Mouse (Mus musculus) hindbrain, embryonic 15.5 days (tissue): ENCODE measurements around the gene Cyp2d22. TPM values are rescaled to one million over a fixed set of nuclear protein-coding genes. Genes with fewer than 3 reads are reported as not detected.
"Not testable (repeated sequence)": the region's sequence is repeated elsewhere in the genome, so short reads cannot be mapped to it uniquely, and the experiment has no call there.

ENCODE experiments used
- ATAC-seq: fragments of 200-750 bp; cut with Nextera tagmentation; 2 replicates; pipeline ENCODE4 v1.8.0; 2017; ENCODE audit warnings: low read depth, moderate number of reproducible peaks, moderate TSS enrichment; ENCODE audit not compliant: low FRiP score
- H3K27ac ChIP-seq: fragments of 300-500 bp; sonication (generic); replicated peaks from 2 replicates; pipeline ENCODE4 v1.5.1; 2015; ENCODE audit warnings: mild to moderate bottlenecking, inconsistent platforms
- H3K27me3 ChIP-seq: fragments of 300-500 bp; sonication (generic); 2 replicates; pipeline ENCODE4 v1.6.1; 2015; ENCODE audit warnings: control low read depth, inconsistent platforms
- H3K36me3 ChIP-seq: fragments of 300-500 bp; sonication (generic); 2 replicates; pipeline ENCODE4 v1.6.1; 2015; ENCODE audit warnings: control low read depth, inconsistent platforms
- H3K4me1 ChIP-seq: fragments of 300-500 bp; sonication (generic); replicated peaks from 2 replicates; pipeline ENCODE4 v1.6.1; 2015; ENCODE audit warnings: control low read depth, inconsistent platforms
- H3K4me2 ChIP-seq: fragments of 300-500 bp; sonication (generic); 2 replicates; pipeline ENCODE4 v1.6.1; 2015; ENCODE audit warnings: moderate library complexity, mild to moderate bottlenecking, inconsistent platforms
- H3K4me3 ChIP-seq: fragments of 300-500 bp; sonication (generic); 2 replicates; pipeline ENCODE4 v1.5.1; 2015; ENCODE audit warnings: mild to moderate bottlenecking, inconsistent platforms
- H3K9ac ChIP-seq: fragments of 300-500 bp; sonication (generic); 2 replicates; pipeline ENCODE4 v1.6.1; 2015; ENCODE audit warnings: inconsistent platforms
- H3K9me3 ChIP-seq: fragments of 300-500 bp; sonication (generic); 2 replicates; pipeline ENCODE4 v1.6.1; 2016; ENCODE audit warnings: control low read depth, inconsistent platforms
- WGBS: fragments of 180-500 bp; shearing (Covaris S2); methylation state at CpG from one replicate; pipeline ENCODE4 v1.1.7; 2015; 5-methylcytosine and 5-hydroxymethylcytosine counted together
- polyA plus RNA-seq: library from polyadenylated mRNA; unstranded; fragments of >200 nt; fragmentation: Nextera tagmentation; extraction: Ambion mirVana; gene quantifications from 2 replicates; pipeline ENCODE4 v1.2.1, GENCODE M21; 2015

The Cyp2d22 gene
- polyA plus RNA-seq, 1 experiment from 2014 or later, result 2.5 TPM

GRCm38 (mm10) chr15:82372991-82373390 lies 7.1 kb downstream of the Cyp2d22 start:
- ATAC-seq, result no peak
- Histone ChIP-seq H3K4me2 (no peak overlapping the region), H3K9me3 (no peaks in the 10 kb centered on the region), H3K36me3 (no peaks in the 10 kb centered on the region), H3K4me3 (no peak overlapping the region), H3K4me1 (peaks cover 8% of the 10 kb centered on the region; the same call in 1 of the 2 replicates), H3K9ac (no peak overlapping the region), H3K27ac (no peak overlapping the region), H3K27me3 (no peaks in the 10 kb centered on the region)
- WGBS, result 85% methylated on average over 5 of the region's 5 CpGs

GRCm38 (mm10) chr15:82372446-82372845 lies 7.6 kb downstream of the Cyp2d22 start:
- no peak for ATAC-seq
- 94% methylated on average over 6 of the region's 6 CpGs for WGBS

GRCm38 (mm10) chr15:82368851-82369250 lies 11.2 kb downstream of the Cyp2d22 start:
- Histone ChIP-seq H3K36me3 (no peaks in the 10 kb centered on the region), H3K9ac (no peak overlapping the region), H3K27me3 (no peaks in the 10 kb centered on the region), H3K4me3 (no peak overlapping the region), H3K9me3 (no peaks in the 10 kb centered on the region), H3K4me1 (no peaks in the 10 kb centered on the region), H3K4me2 (no peak overlapping the region), H3K27ac (no peak overlapping the region)
- ATAC-seq, result no peak
- 81% methylated on average over 1 of the region's 1 CpGs for WGBS

More at GRCm38 (mm10) chr15:82372446-82372845, 7.6 kb downstream of the Cyp2d22 start:
- H3K36me3 ChIP-seq, result no peaks in the 10 kb centered on the region
- H3K27ac ChIP-seq, result no peak overlapping the region
- no peak overlapping the region for H3K9ac ChIP-seq
- no peak overlapping the region for H3K4me3 ChIP-seq
- H3K27me3 ChIP-seq, result no peaks in the 10 kb centered on the region
- H3K4me2 ChIP-seq, result no peak overlapping the region
- H3K4me1 ChIP-seq, result peaks cover 8% of the 10 kb centered on the region; the same call in 1 of the 2 replicates
- H3K9me3 ChIP-seq, result no peaks in the 10 kb centered on the region

- Histone ChIP-seq H3K27ac (no peak overlapping the region), H3K4me1 (no peaks in the 10 kb centered on the region), H3K4me2 (no peak overlapping the region), H3K9ac (no peak overlapping the region), H3K9me3 (no peaks in the 10 kb centered on the region), H3K36me3 (no peaks in the 10 kb centered on the region), H3K27me3 (no peaks in the 10 kb centered on the region), H3K4me3 (no peak overlapping the region)
- WGBS, result 93% methylated on average over 4 of the region's 4 CpGs
- ATAC-seq, result no peak
Observed at GRCm38 (mm10) chr15:82368146-82368545, 11.9 kb downstream of the Cyp2d22 start.

GRCm38 (mm10) chr15:82364561-82364960 lies 15.5 kb downstream of the Cyp2d22 start:
- not testable (repeated sequence) for H3K27me3 ChIP-seq
- 21% methylated on average over 7 of the region's 9 CpGs for WGBS

GRCm38 (mm10) chr15:82363801-82364200 lies 16.3 kb downstream of the Cyp2d22 start:
- H3K4me2 ChIP-seq, ATAC-seq, H3K9ac ChIP-seq, H3K4me1 ChIP-seq, H3K4me3 ChIP-seq, H3K9me3 ChIP-seq, H3K27me3 ChIP-seq, H3K27ac ChIP-seq, H3K36me3 ChIP-seq: not testable (repeated sequence)
- 83% methylated on average over 8 of the region's 12 CpGs for WGBS

More at GRCm38 (mm10) chr15:82364561-82364960, 15.5 kb downstream of the Cyp2d22 start:
- H3K27ac ChIP-seq, H3K9ac ChIP-seq, ATAC-seq, H3K4me3 ChIP-seq, H3K9me3 ChIP-seq, H3K4me2 ChIP-seq, H3K36me3 ChIP-seq, H3K4me1 ChIP-seq: not testable (repeated sequence)

GRCm38 (mm10) chr15:82362234-82362633 lies 17.8 kb downstream of the Cyp2d22 start:
- H3K9ac ChIP-seq, result no peak overlapping the region
- WGBS, result 89% methylated on average over 4 of the region's 4 CpGs
- no peaks in the 10 kb centered on the region for H3K36me3 ChIP-seq
- no peaks in the 10 kb centered on the region for H3K4me1 ChIP-seq
- H3K27me3 ChIP-seq, result no peaks in the 10 kb centered on the region
- no peaks in the 10 kb centered on the region for H3K9me3 ChIP-seq
- H3K27ac ChIP-seq, result no peak overlapping the region
- no peak overlapping the region for H3K4me3 ChIP-seq
- no peak overlapping the region for H3K4me2 ChIP-seq
- no peak for ATAC-seq

- WGBS, result 81% methylated on average over 11 of the region's 11 CpGs
- Histone ChIP-seq H3K4me3 (no peak overlapping the region), H3K9ac (no peak overlapping the region), H3K36me3 (no peaks in the 10 kb centered on the region), H3K27me3 (no peaks in the 10 kb centered on the region), H3K4me1 (no peaks in the 10 kb centered on the region), H3K27ac (no peak overlapping the region), H3K4me2 (no peak overlapping the region), H3K9me3 (no peaks in the 10 kb centered on the region)
- ATAC-seq, result no peak
Observed at GRCm38 (mm10) chr15:82361459-82362018, 18.5 kb downstream of the Cyp2d22 start.

- ATAC-seq, result no peak
- H3K4me3 ChIP-seq, result no peak overlapping the region
- H3K36me3 ChIP-seq, result no peaks in the 10 kb centered on the region
- 66% methylated on average over 22 of the region's 22 CpGs for WGBS
- peaks cover 5% of the 10 kb centered on the region for H3K4me1 ChIP-seq
- no peak overlapping the region for H3K27ac ChIP-seq
- no peaks in the 10 kb centered on the region for H3K9me3 ChIP-seq
- H3K27me3 ChIP-seq, result no peaks in the 10 kb centered on the region
- no peak overlapping the region for H3K9ac ChIP-seq
- 0 out of 2 replicates have a peak overlapping the region, but pooled peaks have one; percentile 4 for H3K4me2 ChIP-seq
Observed at GRCm38 (mm10) chr15:82358431-82359260, 21.4 kb downstream of the Cyp2d22 start.

GRCm38 (mm10) chr15:82354126-82354945 lies 25.7 kb downstream of the Cyp2d22 start, which contains the start of gene Ndufa6:
Ndufa6 (minus strand) TSS chr15:82354322.
- Histone ChIP-seq H3K27ac (peak within 1 kb of the TSS; percentile 85), H3K9ac (peak within 1 kb of the TSS; percentile 84), H3K27me3 (no peaks in the 10 kb centered on the region), H3K36me3 (peaks cover 12% of the 10 kb centered on the region), H3K4me1 (peaks cover 25% of the 10 kb centered on the region), H3K4me3 (peak within 1 kb of the TSS; percentile 63), H3K9me3 (no peaks in the 10 kb centered on the region), H3K4me2 (peak within 1 kb of the TSS; percentile 71)
- 2% methylated on average over 57 of the region's 57 CpGs for WGBS
- ATAC-seq, result peak; percentile 98

- Histone ChIP-seq H3K27me3 (no peaks in the 10 kb centered on the region), H3K27ac (peak overlapping the region; percentile 85), H3K4me2 (peak overlapping the region; percentile 71), H3K4me1 (peaks cover 25% of the 10 kb centered on the region), H3K4me3 (peak overlapping the region; percentile 63), H3K9ac (peak overlapping the region; percentile 84), H3K9me3 (no peaks in the 10 kb centered on the region), H3K36me3 (peaks cover 18% of the 10 kb centered on the region)
- under 1% methylated on average over 23 of the region's 23 CpGs for WGBS
- ATAC-seq, result no peak; the same call in 1 of the 2 replicates
Observed at GRCm38 (mm10) chr15:82353745-82354113, 26.3 kb downstream of the Cyp2d22 start.
